Mouse (Mus musculus): ENCODE measurements around the gene Mgat4d. TPM values are rescaled to one million over a fixed set of nuclear protein-coding genes. Genes with fewer than 3 reads are reported as not detected.

Gene Mgat4d
- polyA plus RNA-seq, 1 experiment from 2014 or later = not detected

DNA sequence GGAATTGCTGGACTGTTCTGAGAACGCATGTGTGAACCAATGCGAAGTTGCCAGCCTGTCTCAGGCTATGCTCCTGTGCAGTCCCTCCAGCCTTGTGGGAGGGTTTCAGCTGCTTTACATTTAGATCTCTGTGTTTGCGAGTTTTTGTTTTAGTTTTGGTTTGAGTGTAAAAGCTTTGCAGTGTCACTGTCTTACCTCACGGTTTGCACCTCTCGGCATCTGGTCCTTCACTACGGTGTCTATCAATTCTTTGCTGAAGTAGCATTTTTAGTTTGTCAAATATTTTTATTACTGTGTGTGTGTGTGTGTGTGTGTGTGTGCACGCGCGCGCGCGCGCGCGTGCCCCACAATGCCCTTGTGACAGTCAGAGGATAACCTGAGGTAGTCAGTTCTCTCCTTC is 68.6 kb downstream of the Mgat4d start:
- WGBS = 93% methylated on average over 15 of the region's 15 CpGs
- no peak for DNase-seq (ENCODE audit: low spot score)
- no peak for ATAC-seq (ENCODE audit: low FRiP score, low TSS enrichment)

DNA sequence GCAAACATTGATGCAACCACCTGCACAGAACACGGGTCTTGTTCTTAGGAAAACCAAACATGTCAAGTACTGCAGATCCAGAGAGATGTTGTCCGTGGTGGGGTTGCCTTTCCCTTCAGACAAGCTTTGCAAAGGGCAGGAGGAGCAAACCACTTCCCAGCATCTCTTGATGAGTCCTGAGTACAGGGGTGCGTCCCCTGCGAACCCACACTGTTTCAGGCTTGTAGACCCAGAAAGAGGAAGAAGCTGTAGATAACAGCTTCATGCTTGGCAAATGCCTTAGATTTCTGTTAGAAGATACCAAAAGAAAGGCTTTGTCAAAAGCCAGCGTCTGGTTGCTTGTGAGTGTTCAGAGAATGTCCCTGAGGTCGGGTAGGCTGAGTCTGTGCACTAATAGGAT is 69.7 kb downstream of the Mgat4d start:
- no peak overlapping the region for H3K9ac ChIP-seq (ENCODE audit: low read length)
- H3K4me1 ChIP-seq (replicated peaks; ENCODE audit: control insufficient read depth, insufficient read depth) = no peaks in the 10 kb centered on the region
- DNase-seq (ENCODE audit: low spot score) (no peak), ATAC-seq (ENCODE audit: low FRiP score, low TSS enrichment) (no peak)
- no peaks in the 10 kb centered on the region for H3K9me3 ChIP-seq (ENCODE audit: control insufficient read depth, low read length)
- no peaks in the 10 kb centered on the region for H3K36me3 ChIP-seq (ENCODE audit: control insufficient read depth, insufficient read depth, low read length)
- no peak overlapping the region for H3K4me2 ChIP-seq (replicated peaks; ENCODE audit: low read depth)
- TF ChIP-seq CTCF (IDR thresholded peaks at IDR 0.05; ENCODE audit: low read depth) (no peak), EP300 (optimal IDR thresholded peaks at IDR 0.05) (no peak)
- no peak overlapping the region for H3K27ac ChIP-seq (replicated peaks)
- H3K4me3 ChIP-seq (ENCODE audit: low read depth, low read length) = no peak overlapping the region
- WGBS = 70% methylated on average over 6 of the region's 6 CpGs
- no peaks in the 10 kb centered on the region for H3K27me3 ChIP-seq (ENCODE audit: control insufficient read depth, insufficient read depth, low read length)

More for the DNA sequence above, 68.6 kb downstream of the Mgat4d start:
- Histone ChIP-seq H3K36me3 (ENCODE audit: control insufficient read depth, insufficient read depth, low read length) (no peaks in the 10 kb centered on the region), H3K4me1 (replicated peaks; ENCODE audit: control insufficient read depth, insufficient read depth) (no peaks in the 10 kb centered on the region), H3K9me3 (ENCODE audit: control insufficient read depth, low read length) (no peaks in the 10 kb centered on the region), H3K4me2 (replicated peaks; ENCODE audit: low read depth) (no peak overlapping the region), H3K4me3 (ENCODE audit: low read depth, low read length) (no peak overlapping the region), H3K27ac (replicated peaks) (no peak overlapping the region), H3K27me3 (ENCODE audit: control insufficient read depth, insufficient read depth, low read length) (no peaks in the 10 kb centered on the region), H3K9ac (ENCODE audit: low read length) (no peak overlapping the region)
- TF ChIP-seq EP300 (optimal IDR thresholded peaks at IDR 0.05) = no peak
- no peak for TF ChIP-seq CTCF (IDR thresholded peaks at IDR 0.05; ENCODE audit: low read depth)

DNA sequence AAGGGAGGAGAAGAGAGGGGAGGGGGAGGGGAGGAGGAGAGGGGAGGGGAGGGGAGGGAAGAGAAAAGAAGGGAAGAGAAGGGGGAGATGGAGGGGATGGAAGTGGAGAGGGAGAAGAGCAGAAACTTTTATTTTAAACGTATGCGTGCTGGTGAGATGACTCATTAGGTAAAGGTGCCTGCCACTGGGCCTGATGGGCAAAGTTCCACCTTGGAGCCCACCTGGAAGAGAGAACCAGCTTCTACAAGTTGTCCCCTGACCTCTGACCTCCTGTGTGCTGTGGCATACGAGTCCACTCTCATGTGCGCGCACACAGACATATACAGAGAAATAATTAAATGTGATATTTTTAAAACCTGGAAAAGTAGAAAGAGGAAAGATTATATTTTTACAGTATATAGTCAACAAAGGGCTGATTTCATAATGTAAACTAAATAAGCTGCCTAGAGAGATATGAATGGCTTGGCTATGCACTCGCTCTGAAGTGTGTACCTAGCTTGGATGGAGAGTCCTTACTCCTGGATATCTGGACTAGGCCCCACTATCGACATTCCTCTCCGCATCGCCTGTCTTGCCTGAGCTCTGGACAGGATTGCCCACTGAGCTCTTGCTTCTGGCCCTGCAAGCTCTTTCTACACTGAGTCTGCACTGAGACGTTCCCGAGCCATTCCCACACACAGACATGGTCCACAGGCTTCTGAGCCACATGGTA is 70.7 kb downstream of the Mgat4d start:
- no peak for TF ChIP-seq CTCF (IDR thresholded peaks at IDR 0.05; ENCODE audit: low read depth)
- no peak for TF ChIP-seq EP300 (optimal IDR thresholded peaks at IDR 0.05)
- Histone ChIP-seq H3K4me2 (replicated peaks; ENCODE audit: low read depth) (no peak overlapping the region), H3K9me3 (ENCODE audit: control insufficient read depth, low read length) (no peaks in the 10 kb centered on the region), H3K9ac (ENCODE audit: low read length) (no peak overlapping the region), H3K36me3 (ENCODE audit: control insufficient read depth, insufficient read depth, low read length) (no peaks in the 10 kb centered on the region), H3K4me3 (ENCODE audit: low read depth, low read length) (no peak overlapping the region), H3K4me1 (replicated peaks; ENCODE audit: control insufficient read depth, insufficient read depth) (no peaks in the 10 kb centered on the region), H3K27ac (replicated peaks) (no peak overlapping the region), H3K27me3 (ENCODE audit: control insufficient read depth, insufficient read depth, low read length) (no peaks in the 10 kb centered on the region)
- 68% methylated on average over 11 of the region's 11 CpGs for WGBS
- no peak for DNase-seq (ENCODE audit: low spot score)
- ATAC-seq (ENCODE audit: low FRiP score, low TSS enrichment) = no peak

DNA sequence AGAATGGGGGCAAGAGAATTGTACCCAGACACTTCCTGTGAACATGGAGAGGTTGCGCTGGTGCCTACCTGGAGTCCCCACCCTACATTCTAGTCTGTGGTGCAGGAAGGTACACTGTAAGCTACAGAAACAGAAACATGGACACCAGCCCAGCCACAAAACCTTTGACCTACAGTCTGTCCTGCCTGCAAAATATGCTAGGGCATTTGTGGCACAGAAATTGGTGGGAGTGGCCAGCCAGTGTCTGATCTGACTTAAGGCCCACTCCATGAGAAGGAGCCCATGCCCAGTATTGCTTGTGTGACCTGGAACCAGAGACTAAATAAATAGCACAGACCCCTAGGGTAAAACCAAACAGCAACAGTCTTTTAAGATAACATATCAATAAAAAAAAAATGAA is 73.1 kb downstream of the Mgat4d start:
- Histone ChIP-seq H3K9ac (ENCODE audit: low read length) (no peak overlapping the region), H3K4me2 (replicated peaks; ENCODE audit: low read depth) (no peak overlapping the region), H3K4me3 (ENCODE audit: low read depth, low read length) (no peak overlapping the region), H3K9me3 (ENCODE audit: control insufficient read depth, low read length) (no peaks in the 10 kb centered on the region), H3K36me3 (ENCODE audit: control insufficient read depth, insufficient read depth, low read length) (no peaks in the 10 kb centered on the region), H3K4me1 (replicated peaks; ENCODE audit: control insufficient read depth, insufficient read depth) (no peaks in the 10 kb centered on the region), H3K27me3 (ENCODE audit: control insufficient read depth, insufficient read depth, low read length) (no peaks in the 10 kb centered on the region), H3K27ac (replicated peaks) (no peak overlapping the region)
- TF ChIP-seq CTCF (IDR thresholded peaks at IDR 0.05; ENCODE audit: low read depth) = no peak
- DNase-seq (ENCODE audit: low spot score) (no peak), ATAC-seq (ENCODE audit: low FRiP score, low TSS enrichment) (no peak)
- 95% methylated on average over 1 of the region's 1 CpGs for WGBS

DNA sequence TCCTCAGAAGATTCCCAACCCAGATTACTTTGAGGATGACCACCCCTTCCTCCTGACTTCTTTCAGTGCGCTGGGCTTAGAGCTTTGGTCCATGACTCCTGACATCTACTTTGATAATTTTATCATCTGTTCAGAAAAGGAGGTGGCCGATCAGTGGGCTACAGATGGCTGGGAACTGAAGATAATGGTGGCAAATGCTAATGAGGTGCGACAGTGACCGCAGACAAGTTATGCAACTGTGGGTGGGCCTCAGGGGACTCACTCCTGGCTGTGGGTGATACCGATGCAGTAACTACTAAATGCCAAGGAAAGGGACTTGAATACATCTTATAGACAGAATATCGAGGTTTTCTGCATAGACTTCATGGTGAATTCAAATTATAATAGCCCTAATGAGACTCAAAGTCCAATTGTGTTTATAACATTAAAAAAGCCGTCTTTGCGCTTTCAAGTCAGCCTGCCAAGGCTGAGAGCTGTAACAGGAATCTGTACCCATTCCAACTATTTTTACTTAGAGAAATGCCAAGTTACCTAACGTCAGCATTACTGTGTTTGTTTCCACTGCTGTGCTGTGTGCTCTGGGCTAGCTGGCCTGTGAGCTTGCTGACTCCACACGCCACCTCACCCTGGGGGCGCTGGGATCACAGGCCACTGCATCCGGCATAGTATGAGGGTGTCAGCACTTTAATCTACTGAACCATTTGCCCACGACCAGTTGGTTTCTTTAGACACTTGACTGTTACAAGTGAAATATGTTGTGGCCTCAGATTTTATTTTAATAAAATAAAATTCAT is 75.0 kb downstream of the Mgat4d start:
- TF ChIP-seq CTCF (IDR thresholded peaks at IDR 0.05; ENCODE audit: low read depth) = no peak
- no peak for TF ChIP-seq EP300 (optimal IDR thresholded peaks at IDR 0.05)
- H3K4me2 ChIP-seq (replicated peaks; ENCODE audit: low read depth) = no peak overlapping the region
- DNase-seq (ENCODE audit: low spot score) (no peak), ATAC-seq (ENCODE audit: low FRiP score, low TSS enrichment) (no peak)
- no peak overlapping the region for H3K9ac ChIP-seq (ENCODE audit: low read length)
- H3K9me3 ChIP-seq (ENCODE audit: control insufficient read depth, low read length) = no peaks in the 10 kb centered on the region
- no peak overlapping the region for H3K4me3 ChIP-seq (ENCODE audit: low read depth, low read length)
- 72% methylated on average over 13 of the region's 13 CpGs for WGBS
- no peaks in the 10 kb centered on the region for H3K36me3 ChIP-seq (ENCODE audit: control insufficient read depth, insufficient read depth, low read length)
- H3K27me3 ChIP-seq (ENCODE audit: control insufficient read depth, insufficient read depth, low read length) = no peaks in the 10 kb centered on the region
- H3K27ac ChIP-seq (replicated peaks) = no peak overlapping the region
- H3K4me1 ChIP-seq (replicated peaks; ENCODE audit: control insufficient read depth, insufficient read depth) = no peaks in the 10 kb centered on the region

DNA sequence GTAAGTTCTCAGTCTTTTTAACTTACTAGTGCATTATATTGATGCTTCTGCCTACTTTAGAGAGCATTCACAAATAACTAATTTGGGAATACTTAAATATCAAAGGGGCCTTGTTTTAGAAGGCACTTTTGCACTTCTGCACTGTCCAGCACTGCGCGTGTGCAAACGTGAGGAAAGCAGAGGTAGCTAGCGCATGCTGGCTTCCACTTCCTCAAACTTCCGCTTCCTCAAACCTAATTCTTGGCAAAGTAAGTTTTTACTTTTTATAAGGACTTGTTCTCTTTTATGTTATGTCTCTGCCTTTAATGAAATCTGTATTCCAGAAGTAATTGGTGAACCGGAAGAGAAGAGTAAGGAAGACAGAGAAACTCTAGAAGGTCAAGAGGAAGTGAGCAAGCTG is 76.9 kb downstream of the Mgat4d start:
- DNase-seq (ENCODE audit: low spot score) (no peak), ATAC-seq (ENCODE audit: low FRiP score, low TSS enrichment) (no peak)
- no peak overlapping the region for H3K4me2 ChIP-seq (replicated peaks; ENCODE audit: low read depth)
- no peaks in the 10 kb centered on the region for H3K9me3 ChIP-seq (ENCODE audit: control insufficient read depth, low read length)
- no peaks in the 10 kb centered on the region for H3K36me3 ChIP-seq (ENCODE audit: control insufficient read depth, insufficient read depth, low read length)
- WGBS = 88% methylated on average over 6 of the region's 6 CpGs
- TF ChIP-seq CTCF (IDR thresholded peaks at IDR 0.05; ENCODE audit: low read depth) = no peak
- no peak for TF ChIP-seq EP300 (optimal IDR thresholded peaks at IDR 0.05)
- no peak overlapping the region for H3K4me3 ChIP-seq (ENCODE audit: low read depth, low read length)
- H3K9ac ChIP-seq (ENCODE audit: low read length) = no peak overlapping the region
- no peaks in the 10 kb centered on the region for H3K27me3 ChIP-seq (ENCODE audit: control insufficient read depth, insufficient read depth, low read length)
- H3K4me1 ChIP-seq (replicated peaks; ENCODE audit: control insufficient read depth, insufficient read depth) = no peaks in the 10 kb centered on the region
- no peak overlapping the region for H3K27ac ChIP-seq (replicated peaks)

Data from stomach, postnatal 0 days (tissue).